Mouse (Mus musculus) megakaryocyte, embryonic 14.5 days (primary cell): ENCODE measurements around the gene Tarsl2.

Experiments
- FLI1 ChIP-seq: IDR thresholded peaks from 2 replicates; pipeline ENCODE4 v1.6.1; 2012; ENCODE audit warnings: low read length, inconsistent platforms, mixed read lengths
- GATA1 ChIP-seq: IDR thresholded peaks from 3 replicates; pipeline ENCODE4 v1.6.1; 2012; ENCODE audit warnings: mixed read lengths, low read length, inconsistent platforms, borderline replicate concordance

- TF ChIP-seq GATA1: no peak
- no peak for TF ChIP-seq FLI1
Observed at GRCm38 (mm10) chr7:65623330-65623729, 21.4 kb upstream of the Tarsl2 start.
